Mouse (Mus musculus): Measurements from ENCODE around the gene Prkcd. TPM values are rescaled to one million over a fixed set of nuclear protein-coding genes. Genes with fewer than 3 reads are reported as not detected.

The Prkcd gene
- polyA plus RNA-seq, 1 experiment: 47.5 TPM

DNA sequence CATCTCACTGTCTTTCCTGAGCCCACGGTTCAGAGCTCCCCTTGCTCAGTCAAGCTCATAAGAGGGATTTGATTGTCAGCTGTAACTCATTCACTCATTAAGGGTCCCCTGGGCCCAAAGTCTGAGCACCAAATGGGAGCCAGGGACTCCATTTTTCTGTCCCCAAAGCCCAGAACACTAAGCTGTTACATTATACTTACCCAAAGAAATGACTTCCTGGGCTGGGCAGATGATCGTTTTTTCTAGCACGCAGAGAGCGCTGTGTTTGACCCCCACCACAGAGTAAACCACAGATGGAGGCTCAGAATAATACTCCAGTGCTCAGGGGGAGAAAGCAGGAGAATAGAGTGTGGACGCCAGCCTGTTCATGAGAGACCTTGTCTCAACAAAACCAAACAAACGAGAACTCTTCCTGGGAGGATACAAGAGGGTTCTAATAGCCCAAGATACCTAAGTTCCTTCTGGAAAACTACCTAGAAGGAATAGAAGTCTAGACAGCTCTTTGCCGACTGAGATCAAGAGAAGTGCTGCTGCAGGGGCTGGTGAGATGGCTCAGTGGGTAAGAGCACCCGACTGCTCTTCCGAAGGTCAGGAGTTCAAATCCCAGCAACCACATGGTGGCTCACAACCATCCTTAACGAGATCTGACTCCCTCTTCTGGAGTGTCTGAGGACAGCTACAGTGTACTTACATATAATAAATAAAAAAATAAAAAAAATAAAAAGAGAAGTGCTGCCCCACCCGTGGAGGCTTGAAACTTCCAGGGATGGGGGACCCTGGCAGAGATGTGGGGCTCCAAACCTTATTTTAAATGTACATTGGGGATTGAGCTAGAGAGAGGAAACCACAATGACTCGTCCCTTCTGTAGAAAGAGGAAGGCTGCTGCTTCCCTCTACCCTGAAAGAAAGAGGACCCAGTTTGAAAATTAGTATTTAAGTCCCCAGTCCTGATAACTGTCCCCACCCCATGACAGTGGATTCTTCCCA lies 1.0 kb upstream of the Prkcd start:
- Histone ChIP-seq H3K4me1 (ENCODE audit: control insufficient read depth, insufficient read depth, low read length) (no peaks in the 10 kb centered on the region), H3K36me3 (ENCODE audit: control insufficient read depth, insufficient read depth, low read length, poor library complexity, severe bottlenecking) (no peaks in the 10 kb centered on the region), H3K9me3 (replicated peaks; ENCODE audit: control insufficient read depth, insufficient read depth, low read length, poor library complexity, severe bottlenecking) (no peaks in the 10 kb centered on the region), H3K9ac (ENCODE audit: low read depth, poor library complexity, severe bottlenecking) (peak overlapping the region; percentile 82), H3K27me3 (ENCODE audit: control insufficient read depth, insufficient read depth, low read length, poor library complexity, severe bottlenecking) (no peaks in the 10 kb centered on the region), H3K4me3 (ENCODE audit: low read depth, low read length) (peak overlapping the region; percentile 67), H3K27ac (ENCODE audit: insufficient read depth, low read length) (no peak overlapping the region)
- TF ChIP-seq POLR2A (IDR thresholded peaks at IDR 0.05; ENCODE audit: insufficient read depth, low read length): no peak
- no peak for TF ChIP-seq CTCF (IDR thresholded peaks at IDR 0.05; ENCODE audit: low read depth, low read length)
- no peak for TF ChIP-seq EP300 (IDR thresholded peaks at IDR 0.05; ENCODE audit: insufficient read depth, low read depth, low read length)

- TF ChIP-seq CTCF (IDR thresholded peaks at IDR 0.05; ENCODE audit: low read depth, low read length) (no peak), POLR2A (IDR thresholded peaks at IDR 0.05; ENCODE audit: insufficient read depth, low read length) (no peak), EP300 (IDR thresholded peaks at IDR 0.05; ENCODE audit: insufficient read depth, low read depth, low read length) (no peak)
- Histone ChIP-seq H3K9ac (ENCODE audit: low read depth, poor library complexity, severe bottlenecking) (peak overlapping the region; percentile 82), H3K36me3 (ENCODE audit: control insufficient read depth, insufficient read depth, low read length, poor library complexity, severe bottlenecking) (no peaks in the 10 kb centered on the region), H3K27ac (ENCODE audit: insufficient read depth, low read length) (no peak overlapping the region), H3K9me3 (replicated peaks; ENCODE audit: control insufficient read depth, insufficient read depth, low read length, poor library complexity, severe bottlenecking) (no peaks in the 10 kb centered on the region), H3K4me3 (ENCODE audit: low read depth, low read length) (peak overlapping the region; percentile 73), H3K4me1 (ENCODE audit: control insufficient read depth, insufficient read depth, low read length) (no peaks in the 10 kb centered on the region), H3K27me3 (ENCODE audit: control insufficient read depth, insufficient read depth, low read length, poor library complexity, severe bottlenecking) (no peaks in the 10 kb centered on the region)
Observed at GRCm38 (mm10) chr14:30625131-30625807, 741 bp downstream of the Prkcd start.

DNA sequence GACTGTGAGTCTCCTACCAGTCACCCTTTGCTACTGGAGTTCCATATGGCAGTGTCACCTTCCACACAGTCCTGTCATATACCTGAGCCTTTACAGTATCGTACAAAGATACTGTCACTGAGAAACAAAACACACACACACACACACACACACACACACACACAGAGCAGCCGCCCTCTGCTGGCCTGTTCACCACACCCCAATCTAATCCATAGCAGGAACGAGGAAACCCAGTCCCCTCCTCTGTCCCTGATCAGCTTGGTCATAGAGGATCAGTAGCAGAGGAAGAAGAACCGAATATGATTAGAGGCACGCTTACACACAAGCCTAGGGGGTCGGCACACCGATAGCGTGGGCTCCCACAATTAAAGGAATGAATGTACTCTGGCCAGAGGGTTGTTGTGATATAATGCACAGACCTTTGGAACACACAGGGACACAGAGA lies 1.7 kb downstream of the Prkcd start:
- no peak overlapping the region for H3K4me3 ChIP-seq (ENCODE audit: low read depth, low read length)
- no peaks in the 10 kb centered on the region for H3K9me3 ChIP-seq (replicated peaks; ENCODE audit: control insufficient read depth, insufficient read depth, low read length, poor library complexity, severe bottlenecking)

DNA sequence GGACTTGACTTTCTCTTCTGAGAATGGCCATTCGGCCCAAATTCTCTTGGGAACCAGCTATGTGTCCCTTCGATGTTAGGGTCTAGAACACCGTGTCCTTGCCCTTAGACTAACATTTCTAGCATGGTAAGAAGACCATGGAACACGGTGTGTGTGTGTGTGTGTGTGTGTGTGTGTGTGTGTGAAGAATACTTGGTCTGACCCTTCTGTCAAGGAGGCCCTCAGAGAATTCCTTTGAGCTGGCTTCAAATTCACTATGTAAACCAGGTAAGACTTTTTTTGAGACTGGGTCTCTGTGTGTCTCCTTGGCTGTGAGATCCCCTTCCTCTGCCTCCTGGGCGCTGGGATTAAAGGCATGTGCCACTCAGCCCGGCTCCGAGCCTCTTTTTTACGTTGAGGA lies 3.5 kb downstream of the Prkcd start:
- no peak overlapping the region for H3K9ac ChIP-seq (ENCODE audit: low read depth, poor library complexity, severe bottlenecking)
- H3K4me1 ChIP-seq (ENCODE audit: control insufficient read depth, insufficient read depth, low read length): no peaks in the 10 kb centered on the region
- TF ChIP-seq POLR2A (IDR thresholded peaks at IDR 0.05; ENCODE audit: insufficient read depth, low read length): no peak
- no peak for TF ChIP-seq CTCF (IDR thresholded peaks at IDR 0.05; ENCODE audit: low read depth, low read length)
- no peak for TF ChIP-seq EP300 (IDR thresholded peaks at IDR 0.05; ENCODE audit: insufficient read depth, low read depth, low read length)
- H3K36me3 ChIP-seq (ENCODE audit: control insufficient read depth, insufficient read depth, low read length, poor library complexity, severe bottlenecking): no peaks in the 10 kb centered on the region
- H3K9me3 ChIP-seq (replicated peaks; ENCODE audit: control insufficient read depth, insufficient read depth, low read length, poor library complexity, severe bottlenecking): no peaks in the 10 kb centered on the region
- H3K27me3 ChIP-seq (ENCODE audit: control insufficient read depth, insufficient read depth, low read length, poor library complexity, severe bottlenecking): no peaks in the 10 kb centered on the region
- H3K4me3 ChIP-seq (ENCODE audit: low read depth, low read length): no peak overlapping the region
- no peak overlapping the region for H3K27ac ChIP-seq (ENCODE audit: insufficient read depth, low read length)

More for the DNA sequence above, 1.7 kb downstream of the Prkcd start:
- Histone ChIP-seq H3K27ac (ENCODE audit: insufficient read depth, low read length) (no peak overlapping the region), H3K36me3 (ENCODE audit: control insufficient read depth, insufficient read depth, low read length, poor library complexity, severe bottlenecking) (no peaks in the 10 kb centered on the region), H3K4me1 (ENCODE audit: control insufficient read depth, insufficient read depth, low read length) (no peaks in the 10 kb centered on the region), H3K9ac (ENCODE audit: low read depth, poor library complexity, severe bottlenecking) (no peak overlapping the region), H3K27me3 (ENCODE audit: control insufficient read depth, insufficient read depth, low read length, poor library complexity, severe bottlenecking) (no peaks in the 10 kb centered on the region)
- TF ChIP-seq CTCF (IDR thresholded peaks at IDR 0.05; ENCODE audit: low read depth, low read length) (no peak), EP300 (IDR thresholded peaks at IDR 0.05; ENCODE audit: insufficient read depth, low read depth, low read length) (no peak), POLR2A (IDR thresholded peaks at IDR 0.05; ENCODE audit: insufficient read depth, low read length) (no peak)

- Histone ChIP-seq H3K36me3 (ENCODE audit: control insufficient read depth, insufficient read depth, low read length, poor library complexity, severe bottlenecking) (no peaks in the 10 kb centered on the region), H3K27ac (ENCODE audit: insufficient read depth, low read length) (no peak overlapping the region), H3K4me1 (ENCODE audit: control insufficient read depth, insufficient read depth, low read length) (no peaks in the 10 kb centered on the region), H3K27me3 (ENCODE audit: control insufficient read depth, insufficient read depth, low read length, poor library complexity, severe bottlenecking) (no peaks in the 10 kb centered on the region), H3K9me3 (replicated peaks; ENCODE audit: control insufficient read depth, insufficient read depth, low read length, poor library complexity, severe bottlenecking) (no peaks in the 10 kb centered on the region), H3K9ac (ENCODE audit: low read depth, poor library complexity, severe bottlenecking) (no peak overlapping the region), H3K4me3 (ENCODE audit: low read depth, low read length) (no peak overlapping the region)
- TF ChIP-seq CTCF (IDR thresholded peaks at IDR 0.05; ENCODE audit: low read depth, low read length) (no peak), POLR2A (IDR thresholded peaks at IDR 0.05; ENCODE audit: insufficient read depth, low read length) (no peak), EP300 (IDR thresholded peaks at IDR 0.05; ENCODE audit: insufficient read depth, low read depth, low read length) (no peak)
Observed at GRCm38 (mm10) chr14:30622130-30622529, 3.9 kb downstream of the Prkcd start.
